Mouse (Mus musculus): ENCODE data around the gene Srrd.

- TF ChIP-seq POLR2A (IDR thresholded peaks at IDR 0.05; ENCODE audit: low read depth, low read length) (no peak), RCOR1 (conservative IDR thresholded peaks at IDR 0.05; ENCODE audit: low read depth, low read length) (no peak), MXI1 (IDR thresholded peaks at IDR 0.05; ENCODE audit: low read depth, low read length) (no peak), CTCF (conservative IDR thresholded peaks at IDR 0.05 in 1 of 2, IDR thresholded peaks at IDR 0.05 in 1 of 2; ENCODE audit: low read depth in 2 of 2, low read length in 2 of 2) (no peak), ELF1 (IDR thresholded peaks at IDR 0.05; ENCODE audit: low read depth, low read length) (no peak), BHLHE40 (IDR thresholded peaks at IDR 0.05; ENCODE audit: low read depth, low read length) (no peak), EP300 (IDR thresholded peaks at IDR 0.05; ENCODE audit: low read length) (no peak), UBTF (IDR thresholded peaks at IDR 0.05; ENCODE audit: low read depth, low read length) (no peak), ETS1 (conservative IDR thresholded peaks at IDR 0.05; ENCODE audit: low read depth, low read length) (no peak), USF1 (IDR thresholded peaks at IDR 0.05; ENCODE audit: low read depth, low read length) (no peak), E2F4 (IDR thresholded peaks at IDR 0.05; ENCODE audit: insufficient replicate concordance, low read depth, low read length) (no peak), MAX (IDR thresholded peaks at IDR 0.05; ENCODE audit: low read length) (no peak)
These were observed 41.1 kb downstream of the Srrd start for GRCm38 (mm10) chr5:112301694-112302093.
